Mouse (Mus musculus) limb, embryonic 12.5 days (tissue): ENCODE measurements around the gene Ltbp2. TPM values are rescaled to one million over a fixed set of nuclear protein-coding genes. Genes with fewer than 3 reads are reported as not detected.

Source experiments
- ATAC-seq: fragments of 200-750 bp; cut with Nextera tagmentation; 2 replicates; pipeline ENCODE4 v1.8.0; 2017; ENCODE audit warnings: low read depth, moderate TSS enrichment; ENCODE audit not compliant: insufficient number of reproducible peaks, insufficient read depth, low FRiP score, low TSS enrichment
- H3K27ac ChIP-seq: fragments of 300-500 bp; sonication (generic); 2 replicates; pipeline ENCODE4 v1.5.1; 2016; ENCODE audit warnings: mild to moderate bottlenecking, moderate library complexity
- H3K27me3 ChIP-seq: fragments of 300-500 bp; sonication (generic); 2 replicates; pipeline ENCODE4 v1.6.1; 2016; ENCODE audit warnings: mild to moderate bottlenecking, moderate library complexity
- H3K36me3 ChIP-seq: fragments of 300-500 bp; sonication (generic); 2 replicates; pipeline ENCODE4 v1.6.1; 2016; ENCODE audit warnings: mild to moderate bottlenecking, moderate library complexity
- H3K4me1 ChIP-seq: fragments of 300-500 bp; sonication (generic); replicated peaks from 2 replicates; pipeline ENCODE4 v1.6.1; 2016
- H3K4me2 ChIP-seq: fragments of 300-500 bp; sonication (generic); 2 replicates; pipeline ENCODE4 v1.6.1; 2016; ENCODE audit warnings: mild to moderate bottlenecking, moderate library complexity
- H3K4me3 ChIP-seq: fragments of 300-500 bp; sonication (generic); replicated peaks from 2 replicates; pipeline ENCODE4 v1.5.1; 2016; ENCODE audit warnings: mild to moderate bottlenecking
- H3K9ac ChIP-seq: fragments of 300-500 bp; sonication (generic); replicated peaks from 2 replicates; pipeline ENCODE4 v1.6.1; 2016; ENCODE audit warnings: mild to moderate bottlenecking, moderate library complexity
- H3K9me3 ChIP-seq: fragments of 300-500 bp; sonication (generic); 2 replicates; pipeline ENCODE4 v1.6.1; 2016; ENCODE audit warnings: mild to moderate bottlenecking, moderate library complexity
- WGBS: fragments of 180-500 bp; shearing (Covaris S2); methylation state at CpG from one replicate; pipeline ENCODE4 v1.1.7; 2016; 5-methylcytosine and 5-hydroxymethylcytosine counted together
- polyA plus RNA-seq: library from polyadenylated mRNA; unstranded; fragments of >200 nt; fragmentation: Nextera tagmentation; extraction: Ambion mirVana; gene quantifications from 2 replicates; pipeline ENCODE4 v1.2.1, GENCODE M21; 2016

Ltbp2 gene
- polyA plus RNA-seq, 1 experiment from 2014 or later: 0.20 TPM

DNA sequence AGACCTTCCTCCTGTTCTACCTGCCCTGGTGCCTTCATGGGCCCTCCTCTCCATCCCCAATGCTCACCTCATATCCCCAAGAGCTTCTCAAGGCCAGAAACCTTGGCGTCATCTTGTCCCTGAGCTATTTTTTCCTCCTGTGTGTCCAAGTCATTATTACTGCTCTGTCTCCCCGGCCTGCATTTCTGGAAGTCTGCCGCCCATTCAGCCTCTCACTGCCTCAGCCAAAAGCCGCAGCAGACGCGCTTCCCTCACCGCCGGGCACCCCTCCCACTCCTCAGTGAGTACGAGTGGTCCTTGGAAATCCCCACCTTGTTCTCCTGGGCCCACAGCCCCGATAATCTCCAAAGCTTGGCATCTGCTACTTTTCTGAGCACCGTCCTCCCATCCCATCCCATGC is 3.8 kb upstream of the Ltbp2 start:
- Histone ChIP-seq H3K27ac (no peak overlapping the region), H3K4me1 (peaks cover 17% of the 10 kb centered on the region), H3K9ac (no peak overlapping the region), H3K4me3 (no peak overlapping the region), H3K27me3 (peaks cover 70% of the 10 kb centered on the region), H3K4me2 (no peak overlapping the region), H3K36me3 (no peaks in the 10 kb centered on the region), H3K9me3 (no peaks in the 10 kb centered on the region; the same call in 1 of the 2 replicates)
- ATAC-seq: no peak
- 52% methylated on average over 11 of the region's 11 CpGs for WGBS

DNA sequence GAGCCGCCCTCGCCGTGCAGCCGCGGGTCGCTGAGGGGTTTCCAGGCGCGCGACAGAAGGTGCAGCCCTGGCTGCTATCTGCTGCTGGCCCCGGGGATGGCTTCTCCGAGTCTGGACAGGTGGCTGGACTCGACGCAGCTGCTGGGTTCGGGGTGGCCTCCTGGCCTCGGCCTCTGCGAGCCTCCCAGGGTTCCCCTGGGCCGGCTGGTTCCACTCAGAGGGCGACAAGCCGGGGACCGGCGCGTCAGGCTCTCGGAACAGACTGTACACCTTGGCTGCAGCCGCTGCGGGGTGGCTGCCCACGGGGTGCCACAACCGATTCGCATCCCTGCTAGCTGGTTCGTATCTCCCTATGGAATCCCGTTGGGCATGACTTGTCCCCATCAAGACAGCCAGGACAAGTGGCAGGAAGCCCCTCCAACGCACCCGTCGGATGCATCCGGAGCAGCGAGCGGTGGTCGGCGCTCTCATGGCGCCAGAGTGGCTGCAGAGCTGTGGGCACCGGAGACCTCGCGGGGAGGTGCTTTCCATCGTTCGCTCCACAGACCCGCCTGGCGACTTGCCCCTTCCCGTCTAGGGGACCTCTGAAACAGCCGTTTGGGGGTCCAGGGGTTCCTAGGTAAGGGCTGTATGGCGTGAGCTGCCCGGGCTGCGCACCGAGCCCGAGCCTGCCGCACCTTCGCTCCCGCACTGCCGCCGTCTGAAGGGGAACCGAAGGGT is 411 bp downstream of the Ltbp2 start:
- Histone ChIP-seq H3K27ac (no peak overlapping the region), H3K27me3 (peaks cover 79% of the 10 kb centered on the region), H3K36me3 (no peaks in the 10 kb centered on the region), H3K4me3 (peak overlapping the region; percentile 36), H3K4me2 (peak overlapping the region; percentile 53), H3K9ac (peak overlapping the region; percentile 44), H3K4me1 (peaks cover 20% of the 10 kb centered on the region), H3K9me3 (no peaks in the 10 kb centered on the region; the same call in 1 of the 2 replicates)
- 2% methylated on average over 59 of the region's 59 CpGs for WGBS
- ATAC-seq: peak; percentile 40; the same call in 1 of the 2 replicates

DNA sequence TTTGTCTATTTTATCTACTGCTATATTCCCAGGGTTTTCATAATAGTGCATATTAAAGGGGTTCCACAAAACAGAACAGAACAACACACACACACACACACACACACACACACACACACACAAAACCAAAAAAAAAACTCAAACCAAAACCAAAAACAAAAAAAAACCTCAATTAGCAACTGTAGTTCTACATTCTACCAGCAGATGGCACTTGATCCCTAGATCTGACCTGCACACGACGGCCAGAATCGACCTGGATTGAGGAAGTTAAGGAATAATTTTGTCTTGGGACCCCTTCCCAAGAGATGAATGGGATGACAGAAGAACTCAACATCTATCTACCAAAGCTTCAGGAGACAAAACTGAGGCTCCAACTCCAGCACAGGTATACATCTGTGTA is 2.9 kb downstream of the Ltbp2 start:
- Histone ChIP-seq H3K9ac (no peak overlapping the region), H3K4me1 (peaks cover 20% of the 10 kb centered on the region), H3K27me3 (peaks cover 67% of the 10 kb centered on the region), H3K9me3 (no peaks in the 10 kb centered on the region; the same call in 1 of the 2 replicates), H3K4me3 (no peak overlapping the region), H3K4me2 (no peak overlapping the region), H3K27ac (no peak overlapping the region), H3K36me3 (no peaks in the 10 kb centered on the region)
- 1% methylated on average over 3 of the region's 3 CpGs for WGBS
- no peak for ATAC-seq

GRCm38 (mm10) chr12:84872310-84872709 is 4.0 kb downstream of the Ltbp2 start:
- H3K27ac ChIP-seq: no peak overlapping the region
- H3K9me3 ChIP-seq: no peaks in the 10 kb centered on the region; the same call in 1 of the 2 replicates
- peaks cover 61% of the 10 kb centered on the region for H3K27me3 ChIP-seq
- WGBS: 77% methylated on average over 2 of the region's 2 CpGs
- no peak overlapping the region for H3K4me2 ChIP-seq
- H3K36me3 ChIP-seq: no peaks in the 10 kb centered on the region
- ATAC-seq: no peak
- no peak overlapping the region for H3K9ac ChIP-seq
- peaks cover 20% of the 10 kb centered on the region for H3K4me1 ChIP-seq
- H3K4me3 ChIP-seq: no peak overlapping the region

- peak overlapping the region; percentile 56; the same call in 1 of the 2 replicates for H3K27ac ChIP-seq
- no peak for ATAC-seq
- H3K4me1 ChIP-seq: peaks cover 37% of the 10 kb centered on the region
- H3K9me3 ChIP-seq: no peaks in the 10 kb centered on the region
- 26% methylated on average over 9 of the region's 9 CpGs for WGBS
- H3K4me2 ChIP-seq: peak overlapping the region; percentile 11
- no peak overlapping the region for H3K9ac ChIP-seq
- H3K36me3 ChIP-seq: no peaks in the 10 kb centered on the region
- H3K4me3 ChIP-seq: no peak overlapping the region
- peaks cover 14% of the 10 kb centered on the region; the same call in 1 of the 2 replicates for H3K27me3 ChIP-seq
Observed at GRCm38 (mm10) chr12:84865431-84865830, 10.9 kb downstream of the Ltbp2 start.

DNA sequence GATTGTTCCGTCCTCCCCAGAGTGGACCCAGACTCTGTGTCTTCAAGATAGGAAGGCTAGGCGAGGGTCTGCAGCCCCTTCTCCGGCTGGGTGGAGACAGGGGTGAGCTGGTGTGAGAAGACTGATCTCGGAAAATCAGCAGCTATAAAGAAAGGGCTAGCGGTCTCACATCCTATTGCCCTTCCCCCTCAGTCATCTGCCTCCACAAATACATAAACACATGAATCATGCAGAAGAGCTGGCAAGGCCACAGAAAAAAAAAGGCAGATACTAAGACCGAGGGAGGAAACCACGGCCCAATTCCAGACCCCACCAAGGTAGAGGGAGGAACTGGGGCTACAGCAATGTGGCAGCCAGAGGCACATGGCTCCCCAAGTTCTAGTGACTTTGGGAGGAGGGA is 11.5 kb downstream of the Ltbp2 start:
- Histone ChIP-seq H3K27ac (no peak overlapping the region), H3K4me3 (no peak overlapping the region), H3K27me3 (peaks cover 10% of the 10 kb centered on the region; the same call in 1 of the 2 replicates), H3K4me1 (peaks cover 37% of the 10 kb centered on the region), H3K9me3 (no peaks in the 10 kb centered on the region), H3K36me3 (no peaks in the 10 kb centered on the region), H3K4me2 (no peak overlapping the region), H3K9ac (no peak overlapping the region)
- no peak for ATAC-seq
- WGBS: 60% methylated on average over 7 of the region's 7 CpGs

DNA sequence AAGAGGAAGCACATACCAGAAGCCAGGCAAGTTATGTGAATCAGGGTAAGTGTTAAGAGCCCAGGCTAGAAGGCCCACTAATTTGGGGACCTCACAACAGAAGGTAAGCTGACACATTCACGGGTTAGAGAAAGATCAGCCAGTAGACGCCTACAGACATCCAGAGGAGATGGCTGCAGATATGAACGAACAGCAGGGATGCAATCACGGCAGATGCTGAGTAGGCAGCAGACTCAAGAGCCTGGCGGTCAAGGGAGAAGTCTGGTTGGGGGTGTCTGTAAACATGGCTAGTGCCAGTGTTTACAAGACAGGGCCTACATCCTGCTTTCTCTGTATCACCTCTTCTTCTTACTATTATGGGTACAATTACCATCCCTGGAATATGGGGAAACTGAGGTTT is 13.1 kb downstream of the Ltbp2 start:
- WGBS: 78% methylated on average over 5 of the region's 5 CpGs
- H3K4me2 ChIP-seq: no peak overlapping the region
- ATAC-seq: no peak
- H3K36me3 ChIP-seq: no peaks in the 10 kb centered on the region
- no peaks in the 10 kb centered on the region for H3K9me3 ChIP-seq
- no peak overlapping the region for H3K9ac ChIP-seq
- H3K4me3 ChIP-seq: no peak overlapping the region
- H3K4me1 ChIP-seq: peaks cover 47% of the 10 kb centered on the region
- no peak overlapping the region for H3K27ac ChIP-seq
- peaks cover 9% of the 10 kb centered on the region; the same call in 1 of the 2 replicates for H3K27me3 ChIP-seq

DNA sequence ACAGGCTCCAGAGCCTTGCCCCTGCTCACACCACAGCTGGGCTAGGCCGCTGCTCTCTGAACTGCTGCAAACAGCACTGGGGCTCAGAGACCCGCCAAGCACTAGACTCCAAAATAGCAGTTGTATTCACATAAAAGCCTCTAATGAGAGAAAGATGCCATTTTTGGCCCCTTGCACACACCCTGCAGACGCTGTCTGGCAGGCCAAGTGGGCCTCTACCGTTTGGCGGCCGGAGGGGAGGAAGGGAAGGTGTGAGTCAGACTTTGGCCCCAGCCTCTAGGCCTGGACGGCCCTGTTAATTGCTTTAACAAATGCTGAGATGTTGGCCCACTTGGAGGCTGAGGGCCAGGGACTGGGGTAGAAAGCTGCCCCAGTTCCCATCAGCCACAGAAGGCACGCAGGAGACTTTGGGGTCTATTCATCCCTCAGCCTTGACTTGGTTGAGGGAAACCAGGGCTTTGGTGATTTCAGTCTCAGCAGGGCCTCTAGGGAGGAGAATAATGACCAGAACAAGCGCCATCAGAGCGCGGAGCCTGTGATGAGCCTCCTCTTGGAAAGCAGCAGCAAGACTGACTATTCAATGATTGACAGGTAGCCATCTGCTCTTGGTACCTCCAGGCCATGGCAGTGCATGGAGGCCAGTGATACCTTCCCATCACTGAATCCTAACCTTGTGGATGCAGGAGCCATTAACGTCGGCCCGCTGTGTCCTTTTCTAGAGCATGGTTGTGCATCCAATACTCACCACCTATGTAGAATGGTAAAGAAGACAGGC is 14.0 kb downstream of the Ltbp2 start:
- 55% methylated on average over 14 of the region's 14 CpGs for WGBS
- peaks cover 4% of the 10 kb centered on the region; the same call in 1 of the 2 replicates for H3K27me3 ChIP-seq
- no peak overlapping the region for H3K4me3 ChIP-seq
- H3K9ac ChIP-seq: no peak overlapping the region
- H3K4me2 ChIP-seq: no peak overlapping the region
- ATAC-seq: no peak
- no peaks in the 10 kb centered on the region for H3K36me3 ChIP-seq
- peak overlapping the region; percentile 62 for H3K27ac ChIP-seq
- peaks cover 48% of the 10 kb centered on the region for H3K4me1 ChIP-seq
- no peaks in the 10 kb centered on the region for H3K9me3 ChIP-seq

DNA sequence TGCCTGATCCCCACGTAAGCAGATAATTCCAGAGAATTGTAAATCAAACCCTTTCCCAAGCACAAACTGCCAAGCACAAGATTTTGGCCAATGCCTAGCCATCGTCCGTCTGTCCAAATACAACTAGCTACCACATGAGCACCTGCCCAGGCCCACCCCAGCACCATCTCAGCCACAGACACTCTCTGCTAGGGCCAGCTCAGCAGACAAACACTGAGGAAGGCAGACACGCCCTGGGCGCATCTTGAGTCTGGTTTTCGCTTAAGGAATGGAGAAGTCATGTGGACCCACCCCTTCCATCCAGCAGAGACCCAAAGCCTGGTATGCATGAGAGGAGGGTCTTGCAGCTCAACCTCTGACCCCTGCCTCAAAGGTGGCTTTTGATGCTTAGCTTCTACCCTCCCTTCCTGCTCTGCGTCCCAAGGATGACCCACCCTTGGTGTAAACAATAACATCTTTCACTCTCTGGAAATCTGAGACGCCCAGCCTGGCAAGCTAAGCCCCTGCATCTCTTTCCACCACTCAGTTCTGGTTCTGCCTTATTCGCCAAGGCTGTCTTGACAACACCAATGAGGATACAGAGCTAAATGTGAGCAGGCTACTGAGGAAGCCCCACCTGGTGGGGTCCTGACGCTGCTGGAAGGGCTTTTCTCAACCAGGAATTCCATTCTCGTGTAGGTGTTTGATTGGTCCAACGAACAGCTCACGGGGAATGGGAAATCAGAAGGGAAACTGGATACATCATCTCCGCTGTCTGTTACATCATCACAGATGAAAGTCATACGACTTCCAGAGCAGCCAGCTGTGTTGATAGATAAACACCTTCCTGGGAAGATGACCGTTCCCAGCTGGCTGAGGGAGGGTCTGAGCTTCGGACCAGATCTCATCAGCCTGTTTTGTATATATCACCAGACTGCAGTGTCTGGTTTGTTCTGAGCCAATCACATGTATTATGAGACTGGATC is 17.9 kb downstream of the Ltbp2 start:
- Histone ChIP-seq H3K4me2 (no peak overlapping the region), H3K27me3 (peaks cover 13% of the 10 kb centered on the region; the same call in 1 of the 2 replicates), H3K27ac (no peak overlapping the region), H3K4me1 (peaks cover 32% of the 10 kb centered on the region), H3K9me3 (no peaks in the 10 kb centered on the region), H3K9ac (no peak overlapping the region), H3K4me3 (no peak overlapping the region), H3K36me3 (no peaks in the 10 kb centered on the region)
- 30% methylated on average over 17 of the region's 17 CpGs for WGBS
- peak; percentile 29; the same call in 1 of the 2 replicates for ATAC-seq

GRCm38 (mm10) chr12:84857706-84858105 is 18.6 kb downstream of the Ltbp2 start:
- Histone ChIP-seq H3K4me3 (no peak overlapping the region), H3K27ac (no peak overlapping the region), H3K9ac (no peak overlapping the region), H3K27me3 (peaks cover 19% of the 10 kb centered on the region; the same call in 1 of the 2 replicates), H3K4me1 (peaks cover 34% of the 10 kb centered on the region), H3K9me3 (no peaks in the 10 kb centered on the region), H3K4me2 (no peak overlapping the region), H3K36me3 (no peaks in the 10 kb centered on the region)
- ATAC-seq: no peak
- WGBS: 66% methylated on average over 4 of the region's 4 CpGs
